Mouse (Mus musculus) forebrain, embryonic 13.5 days (tissue): ENCODE results near the gene Sh3kbp1. TPM values are rescaled to one million over a fixed set of nuclear protein-coding genes. Genes with fewer than 3 reads are reported as not detected.

ENCODE experiments used
- ATAC-seq: fragments of 200-750 bp; cut with Nextera tagmentation; 2 replicates; pipeline ENCODE4 v1.8.0; 2017
- H3K27ac ChIP-seq: fragments of 300-500 bp; sonication (generic); 2 replicates; pipeline ENCODE4 v1.5.1; 2015; ENCODE audit warnings: inconsistent platforms, mild to moderate bottlenecking, moderate library complexity
- H3K27me3 ChIP-seq: fragments of 300-500 bp; sonication (generic); 2 replicates; pipeline ENCODE4 v1.6.1; 2015; ENCODE audit warnings: mild to moderate bottlenecking, inconsistent platforms
- H3K36me3 ChIP-seq: fragments of 300-500 bp; sonication (generic); 2 replicates; pipeline ENCODE4 v1.6.1; 2015; ENCODE audit warnings: mild to moderate bottlenecking, inconsistent platforms; ENCODE audit not compliant: poor library complexity, severe bottlenecking
- H3K4me1 ChIP-seq: fragments of 300-500 bp; sonication (generic); 2 replicates; pipeline ENCODE4 v1.6.1; 2015; ENCODE audit warnings: inconsistent platforms
- H3K4me2 ChIP-seq: fragments of 300-500 bp; sonication (generic); 2 replicates; pipeline ENCODE4 v1.6.1; 2015; ENCODE audit warnings: inconsistent platforms, mild to moderate bottlenecking, moderate library complexity
- H3K4me3 ChIP-seq: fragments of 300-500 bp; sonication (generic); 2 replicates; pipeline ENCODE4 v1.5.1; 2015; ENCODE audit warnings: mild to moderate bottlenecking, inconsistent platforms
- H3K9ac ChIP-seq: fragments of 300-500 bp; sonication (generic); 2 replicates; pipeline ENCODE4 v1.6.1; 2015; ENCODE audit warnings: mild to moderate bottlenecking, inconsistent platforms
- H3K9me3 ChIP-seq: fragments of 300-500 bp; sonication (generic); replicated peaks from 2 replicates; pipeline ENCODE4 v1.6.1; 2016; ENCODE audit warnings: inconsistent platforms
- WGBS: fragments of 180-500 bp; shearing (Covaris S2); methylation state at CpG from one replicate; pipeline ENCODE4 v1.1.7; 2015; 5-methylcytosine and 5-hydroxymethylcytosine counted together
- polyA plus RNA-seq: library from polyadenylated mRNA; unstranded; fragments of >200 nt; fragmentation: Nextera tagmentation; extraction: Ambion mirVana; gene quantifications from 2 replicates; pipeline ENCODE4 v1.2.1, GENCODE M21; 2015

The Sh3kbp1 gene
- polyA plus RNA-seq, 1 experiment from 2014 or later: 33.4 TPM

- H3K27me3 ChIP-seq: peaks cover 3% of the 10 kb centered on the region; the same call in 1 of the 2 replicates
- H3K4me1 ChIP-seq: no peaks in the 10 kb centered on the region
- no peak for ATAC-seq
- 78% methylated on average over 4 of the region's 4 CpGs for WGBS
- no peak overlapping the region for H3K4me3 ChIP-seq
- H3K9me3 ChIP-seq: no peaks in the 10 kb centered on the region
- H3K36me3 ChIP-seq: no peaks in the 10 kb centered on the region
- no peak overlapping the region for H3K9ac ChIP-seq
- H3K27ac ChIP-seq: no peak overlapping the region
- H3K4me2 ChIP-seq: no peak overlapping the region
These were observed 59.8 kb downstream of the Sh3kbp1 start for GRCm38 (mm10) chrX:159686850-159687249.

- Histone ChIP-seq H3K4me3 (no peak overlapping the region), H3K27ac (no peak overlapping the region), H3K9ac (no peak overlapping the region), H3K36me3 (no peaks in the 10 kb centered on the region), H3K4me1 (no peaks in the 10 kb centered on the region), H3K9me3 (no peaks in the 10 kb centered on the region), H3K27me3 (peaks cover 3% of the 10 kb centered on the region; the same call in 1 of the 2 replicates), H3K4me2 (no peak overlapping the region)
- ATAC-seq: no peak
- 89% methylated on average over 5 of the region's 5 CpGs for WGBS
These were observed 61.6 kb downstream of the Sh3kbp1 start for GRCm38 (mm10) chrX:159688698-159689097.

GRCm38 (mm10) chrX:159689785-159690416 is 62.8 kb downstream of the Sh3kbp1 start:
- WGBS: 83% methylated on average over 10 of the region's 10 CpGs
- H3K9ac ChIP-seq: no peak overlapping the region
- no peak overlapping the region for H3K27ac ChIP-seq
- no peaks in the 10 kb centered on the region for H3K4me1 ChIP-seq
- ATAC-seq: no peak
- H3K4me2 ChIP-seq: no peak overlapping the region
- H3K27me3 ChIP-seq: peaks cover 3% of the 10 kb centered on the region; the same call in 1 of the 2 replicates
- no peak overlapping the region for H3K4me3 ChIP-seq
- H3K36me3 ChIP-seq: no peaks in the 10 kb centered on the region
- no peaks in the 10 kb centered on the region for H3K9me3 ChIP-seq

- ATAC-seq: no peak
- WGBS: 91% methylated on average over 5 of the region's 5 CpGs
These were observed 66.1 kb downstream of the Sh3kbp1 start for GRCm38 (mm10) chrX:159693126-159693525.

GRCm38 (mm10) chrX:159696545-159696944 is 69.5 kb downstream of the Sh3kbp1 start:
- peaks cover 6% of the 10 kb centered on the region; the same call in 1 of the 2 replicates for H3K27me3 ChIP-seq
- ATAC-seq: no peak
- 35% methylated on average over 2 of the region's 2 CpGs for WGBS

More at GRCm38 (mm10) chrX:159693126-159693525, 66.1 kb downstream of the Sh3kbp1 start:
- H3K27ac ChIP-seq: no peak overlapping the region
- no peaks in the 10 kb centered on the region for H3K36me3 ChIP-seq
- H3K9ac ChIP-seq: no peak overlapping the region
- H3K27me3 ChIP-seq: peaks cover 6% of the 10 kb centered on the region; the same call in 1 of the 2 replicates
- H3K4me1 ChIP-seq: no peaks in the 10 kb centered on the region
- H3K4me2 ChIP-seq: no peak overlapping the region
- no peak overlapping the region for H3K4me3 ChIP-seq
- no peaks in the 10 kb centered on the region for H3K9me3 ChIP-seq

GRCm38 (mm10) chrX:159697030-159697454 is 70.0 kb downstream of the Sh3kbp1 start:
- Histone ChIP-seq H3K27ac (no peak overlapping the region), H3K4me2 (no peak overlapping the region), H3K9ac (no peak overlapping the region), H3K27me3 (peaks cover 6% of the 10 kb centered on the region; the same call in 1 of the 2 replicates), H3K4me3 (no peak overlapping the region), H3K4me1 (no peaks in the 10 kb centered on the region), H3K36me3 (no peaks in the 10 kb centered on the region), H3K9me3 (no peaks in the 10 kb centered on the region)
- ATAC-seq: no peak
- 18% methylated on average over 4 of the region's 4 CpGs for WGBS

More at GRCm38 (mm10) chrX:159696545-159696944, 69.5 kb downstream of the Sh3kbp1 start:
- H3K9me3 ChIP-seq: no peaks in the 10 kb centered on the region
- H3K9ac ChIP-seq: no peak overlapping the region
- no peak overlapping the region for H3K4me2 ChIP-seq
- H3K4me3 ChIP-seq: no peak overlapping the region
- no peak overlapping the region for H3K27ac ChIP-seq
- H3K36me3 ChIP-seq: no peaks in the 10 kb centered on the region
- H3K4me1 ChIP-seq: no peaks in the 10 kb centered on the region

- Histone ChIP-seq H3K4me3 (no peak overlapping the region), H3K36me3 (no peaks in the 10 kb centered on the region), H3K27ac (no peak overlapping the region), H3K9me3 (no peaks in the 10 kb centered on the region), H3K27me3 (no peaks in the 10 kb centered on the region; the same call in 1 of the 2 replicates), H3K4me1 (no peaks in the 10 kb centered on the region), H3K4me2 (no peak overlapping the region), H3K9ac (no peak overlapping the region)
- WGBS: 91% methylated on average over 2 of the region's 2 CpGs
- no peak for ATAC-seq
These were observed 75.8 kb downstream of the Sh3kbp1 start for GRCm38 (mm10) chrX:159702850-159703249.

- H3K4me1 ChIP-seq: peaks cover 10% of the 10 kb centered on the region; the same call in 1 of the 2 replicates
- no peak overlapping the region for H3K9ac ChIP-seq
- 72% methylated on average over 4 of the region's 4 CpGs for WGBS
- no peaks in the 10 kb centered on the region; the same call in 1 of the 2 replicates for H3K27me3 ChIP-seq
- no peaks in the 10 kb centered on the region for H3K9me3 ChIP-seq
- H3K36me3 ChIP-seq: no peaks in the 10 kb centered on the region
- no peak overlapping the region for H3K4me3 ChIP-seq
- H3K4me2 ChIP-seq: no peak overlapping the region
- H3K27ac ChIP-seq: no peak overlapping the region
- ATAC-seq: no peak
These were observed 77.4 kb downstream of the Sh3kbp1 start for GRCm38 (mm10) chrX:159704381-159705004.

GRCm38 (mm10) chrX:159705412-159705811 is 78.3 kb downstream of the Sh3kbp1 start:
- Histone ChIP-seq H3K27me3 (no peaks in the 10 kb centered on the region; the same call in 1 of the 2 replicates), H3K9me3 (no peaks in the 10 kb centered on the region)
- 98% methylated on average over 2 of the region's 2 CpGs for WGBS

GRCm38 (mm10) chrX:159708076-159708830 is 81.2 kb downstream of the Sh3kbp1 start:
- Histone ChIP-seq H3K4me3 (no peak overlapping the region), H3K27ac (peak overlapping the region; percentile 61), H3K27me3 (no peaks in the 10 kb centered on the region; the same call in 1 of the 2 replicates), H3K9ac (no peak overlapping the region), H3K9me3 (no peaks in the 10 kb centered on the region), H3K4me1 (peaks cover 10% of the 10 kb centered on the region; the same call in 1 of the 2 replicates), H3K36me3 (no peaks in the 10 kb centered on the region), H3K4me2 (peak overlapping the region; percentile 7; the same call in 1 of the 2 replicates)
- ATAC-seq: peak; percentile 62
- WGBS: 26% methylated on average over 8 of the region's 8 CpGs

More at GRCm38 (mm10) chrX:159705412-159705811, 78.3 kb downstream of the Sh3kbp1 start:
- Histone ChIP-seq H3K27ac (no peak overlapping the region), H3K4me3 (no peak overlapping the region), H3K4me2 (no peak overlapping the region), H3K36me3 (no peaks in the 10 kb centered on the region), H3K9ac (no peak overlapping the region), H3K4me1 (peaks cover 10% of the 10 kb centered on the region; the same call in 1 of the 2 replicates)
- ATAC-seq: no peak

GRCm38 (mm10) chrX:159709296-159709695 is 82.2 kb downstream of the Sh3kbp1 start:
- Histone ChIP-seq H3K9me3 (no peaks in the 10 kb centered on the region), H3K27ac (no peak overlapping the region), H3K4me1 (peaks cover 10% of the 10 kb centered on the region; the same call in 1 of the 2 replicates), H3K4me3 (no peak overlapping the region), H3K36me3 (no peaks in the 10 kb centered on the region), H3K9ac (no peak overlapping the region), H3K4me2 (no peak overlapping the region), H3K27me3 (no peaks in the 10 kb centered on the region; the same call in 1 of the 2 replicates)
- WGBS: 89% methylated on average over 6 of the region's 6 CpGs
- no peak for ATAC-seq
